Mouse (Mus musculus) bone marrow, adult 2 months (tissue): Measurements from ENCODE around the gene Snx9.

Experiments used
- CTCF ChIP-seq: fragments of 200-500 bp; IDR thresholded peaks from 2 replicates; pipeline ENCODE4 v1.5.1; 2011; ENCODE audit warnings: low read length, control low read depth; ENCODE audit not compliant: control insufficient read depth, insufficient read depth
- POLR2A ChIP-seq: fragments of 200-500 bp; IDR thresholded peaks from 2 replicates; pipeline ENCODE4 v1.6.1; 2011; ENCODE audit warnings: low read depth, mild to moderate bottlenecking, control low read depth, low read length, borderline replicate concordance; ENCODE audit not compliant: control insufficient read depth

- no peak for TF ChIP-seq CTCF
- no peak for TF ChIP-seq POLR2A
These were observed 12.2 kb upstream of the Snx9 start for GRCm38 (mm10) chr17:5828944-5829343.
